Mouse (Mus musculus): Measurements from ENCODE around the gene Atp8a1.

The Atp8a1 gene

DNA sequence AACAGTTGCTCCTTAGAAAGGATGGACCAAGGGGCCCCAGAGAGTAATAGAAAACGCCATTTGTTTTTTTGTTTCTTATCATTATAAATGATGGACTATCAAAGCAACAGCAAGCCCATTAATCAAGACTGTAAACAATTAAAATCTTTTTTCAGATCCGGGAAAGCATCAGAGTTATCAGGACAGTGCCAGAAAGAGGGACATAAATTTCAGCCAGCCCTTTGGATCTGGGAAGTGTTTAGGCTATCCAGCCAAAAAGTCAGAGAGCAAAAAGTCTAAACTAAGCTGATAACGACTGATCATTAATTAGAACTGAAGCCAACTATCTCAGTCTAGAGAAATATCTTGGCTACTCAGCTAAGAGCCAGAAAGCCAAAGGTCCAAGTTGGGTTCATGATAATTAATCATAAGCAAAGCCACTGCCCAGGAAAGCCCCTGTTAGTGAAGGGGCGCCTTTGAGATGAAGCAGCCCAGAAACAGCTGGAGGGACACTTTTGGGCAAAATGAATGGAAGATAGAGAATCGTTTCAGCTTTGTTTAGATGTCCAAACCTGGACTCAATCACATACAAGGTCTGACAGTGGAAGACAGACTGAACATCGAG is 274.6 kb downstream of the Atp8a1 start:
- in situ Hi-C loops (cut with MboI, MseI) = no loop called here
